Mouse (Mus musculus) liver, embryonic 13.5 days (tissue): ENCODE measurements at regions not wholly inside any gene's neighbourhood (a gene's known extent, or its start where the extent isn't known, plus 50 kb on each side); places are given as distances from the start of the nearest gene placed in this dataset.

Source experiments
- ATAC-seq: fragments of 200-750 bp; cut with Nextera tagmentation; 2 replicates; pipeline ENCODE4 v1.8.0; 2017; ENCODE audit warnings: low read depth, mild to moderate bottlenecking, moderate number of reproducible peaks, moderate library complexity
- DNase-seq: peaks from one replicate; pipeline ENCODE4 v3.0.0; 2022
- H3K27ac ChIP-seq: fragments of 300-500 bp; sonication (generic); 2 replicates; pipeline ENCODE4 v1.5.1; 2015; ENCODE audit warnings: moderate library complexity, mild to moderate bottlenecking, inconsistent platforms
- H3K27me3 ChIP-seq: fragments of 300-500 bp; sonication (generic); 2 replicates; pipeline ENCODE4 v1.6.1; 2015; ENCODE audit warnings: mild to moderate bottlenecking, inconsistent platforms
- H3K36me3 ChIP-seq: fragments of 300-500 bp; sonication (generic); 2 replicates; pipeline ENCODE4 v1.6.1; 2015; ENCODE audit warnings: mild to moderate bottlenecking, inconsistent platforms
- H3K4me1 ChIP-seq: fragments of 300-500 bp; sonication (generic); replicated peaks from 2 replicates; pipeline ENCODE4 v1.6.1; 2015; ENCODE audit warnings: inconsistent platforms
- H3K4me2 ChIP-seq: fragments of 300-500 bp; sonication (generic); 2 replicates; pipeline ENCODE4 v1.6.1; 2015; ENCODE audit warnings: inconsistent platforms, mild to moderate bottlenecking, moderate library complexity
- H3K4me3 ChIP-seq: fragments of 300-500 bp; sonication (generic); replicated peaks from 2 replicates; pipeline ENCODE4 v1.5.1; 2015; ENCODE audit warnings: mild to moderate bottlenecking, inconsistent platforms
- H3K9ac ChIP-seq: fragments of 300-500 bp; sonication (generic); 2 replicates; pipeline ENCODE4 v1.6.1; 2015; ENCODE audit warnings: mild to moderate bottlenecking, inconsistent platforms
- H3K9me3 ChIP-seq: fragments of 300-500 bp; sonication (generic); replicated peaks from 2 replicates; pipeline ENCODE4 v1.6.1; 2016; ENCODE audit warnings: inconsistent platforms
- WGBS: fragments of 180-500 bp; shearing (Covaris S2); methylation state at CpG from one replicate; pipeline ENCODE4 v1.1.7; 2015; ENCODE audit not compliant: insufficient replicate concordance; 5-methylcytosine and 5-hydroxymethylcytosine counted together

- no peak for ATAC-seq
These were observed 65.5 kb upstream of the Ppm1b start for GRCm38 (mm10) chr17:84890871-84891599.

GRCm38 (mm10) chr17:84893273-84894033, 63.1 kb upstream of the Ppm1b start:
- peaks cover 31% of the 10 kb centered on the region for H3K4me1 ChIP-seq
- WGBS, result 49% methylated on average over 16 of the region's 16 CpGs
- 0 out of 2 replicates have a peak, but pooled peaks cover 2% of the 10 kb centered on the region for H3K36me3 ChIP-seq
- peak; percentile 89 for ATAC-seq
- H3K4me3 ChIP-seq, result no peak overlapping the region
- peak overlapping the region; percentile 44; the same call in 1 of the 2 replicates for H3K27ac ChIP-seq
- H3K4me2 ChIP-seq, result no peak overlapping the region
- H3K9me3 ChIP-seq, result peaks cover 6% of the 10 kb centered on the region
- no peak overlapping the region for H3K9ac ChIP-seq
- DNase-seq, result peak; percentile 46
- no peaks in the 10 kb centered on the region for H3K27me3 ChIP-seq

More at GRCm38 (mm10) chr17:84890871-84891599, 65.5 kb upstream of the Ppm1b start:
- Histone ChIP-seq H3K4me1 (peaks cover 24% of the 10 kb centered on the region), H3K9ac (no peak overlapping the region), H3K4me3 (no peak overlapping the region), H3K27me3 (no peaks in the 10 kb centered on the region), H3K9me3 (no peaks in the 10 kb centered on the region), H3K4me2 (no peak overlapping the region), H3K27ac (no peak overlapping the region), H3K36me3 (no peaks in the 10 kb centered on the region)
- DNase-seq, result no peak
- WGBS, result 66% methylated on average over 12 of the region's 12 CpGs

- no peak overlapping the region for H3K9ac ChIP-seq
- H3K27ac ChIP-seq, result no peak overlapping the region
- no peak overlapping the region for H3K4me2 ChIP-seq
- 74% methylated on average over 3 of the region's 3 CpGs for WGBS
- no peak overlapping the region for H3K4me3 ChIP-seq
- no peaks in the 10 kb centered on the region for H3K27me3 ChIP-seq
- DNase-seq (no peak), ATAC-seq (no peak)
- peaks cover 12% of the 10 kb centered on the region for H3K9me3 ChIP-seq
- H3K36me3 ChIP-seq, result 0 out of 2 replicates have a peak, but pooled peaks cover 4% of the 10 kb centered on the region
- peaks cover 34% of the 10 kb centered on the region for H3K4me1 ChIP-seq
These were observed 61.0 kb upstream of the Ppm1b start for GRCm38 (mm10) chr17:84895526-84895925.

- H3K9me3 ChIP-seq, result peaks cover 12% of the 10 kb centered on the region
- H3K27ac ChIP-seq, result no peak overlapping the region
- no peaks in the 10 kb centered on the region for H3K27me3 ChIP-seq
- no peak for ATAC-seq
- 0 out of 2 replicates have a peak, but pooled peaks cover 4% of the 10 kb centered on the region for H3K36me3 ChIP-seq
- H3K4me2 ChIP-seq, result no peak overlapping the region
- no peak overlapping the region for H3K4me3 ChIP-seq
- H3K9ac ChIP-seq, result no peak overlapping the region
- H3K4me1 ChIP-seq, result peaks cover 34% of the 10 kb centered on the region
- no peak for DNase-seq
- WGBS, result 74% methylated on average over 5 of the region's 5 CpGs
These were observed 60.0 kb upstream of the Ppm1b start for GRCm38 (mm10) chr17:84896572-84896971.

GRCm38 (mm10) chr17:84898407-84898806, 58.1 kb upstream of the Ppm1b start:
- no peak overlapping the region; the same call in 1 of the 2 replicates for H3K27ac ChIP-seq
- ATAC-seq, result peak; percentile 63; the same call in 1 of the 2 replicates
- peaks cover 12% of the 10 kb centered on the region for H3K9me3 ChIP-seq
- WGBS, result 85% methylated on average over 4 of the region's 4 CpGs
- no peaks in the 10 kb centered on the region for H3K27me3 ChIP-seq
- H3K4me1 ChIP-seq, result peaks cover 23% of the 10 kb centered on the region
- H3K9ac ChIP-seq, result no peak overlapping the region
- H3K4me2 ChIP-seq, result no peak overlapping the region
- 0 out of 2 replicates have a peak, but pooled peaks cover 4% of the 10 kb centered on the region for H3K36me3 ChIP-seq
- H3K4me3 ChIP-seq, result no peak overlapping the region
- DNase-seq, result no peak

- WGBS, result 79% methylated on average over 9 of the region's 9 CpGs
- no peak overlapping the region for H3K9ac ChIP-seq
- no peaks in the 10 kb centered on the region for H3K27me3 ChIP-seq
- DNase-seq, result no peak
- no peak overlapping the region for H3K4me3 ChIP-seq
- H3K4me1 ChIP-seq, result no peaks in the 10 kb centered on the region; the same call in 1 of the 2 replicates
- no peak overlapping the region for H3K4me2 ChIP-seq
- H3K27ac ChIP-seq, result no peak overlapping the region
- H3K9me3 ChIP-seq, result peaks cover 3% of the 10 kb centered on the region
- H3K36me3 ChIP-seq, result no peaks in the 10 kb centered on the region
- ATAC-seq, result no peak
These were observed 52.8 kb upstream of the Ppm1b start for GRCm38 (mm10) chr17:84903625-84904337.
